Mouse (Mus musculus): ENCODE results near the gene Gnaq.

DNA sequence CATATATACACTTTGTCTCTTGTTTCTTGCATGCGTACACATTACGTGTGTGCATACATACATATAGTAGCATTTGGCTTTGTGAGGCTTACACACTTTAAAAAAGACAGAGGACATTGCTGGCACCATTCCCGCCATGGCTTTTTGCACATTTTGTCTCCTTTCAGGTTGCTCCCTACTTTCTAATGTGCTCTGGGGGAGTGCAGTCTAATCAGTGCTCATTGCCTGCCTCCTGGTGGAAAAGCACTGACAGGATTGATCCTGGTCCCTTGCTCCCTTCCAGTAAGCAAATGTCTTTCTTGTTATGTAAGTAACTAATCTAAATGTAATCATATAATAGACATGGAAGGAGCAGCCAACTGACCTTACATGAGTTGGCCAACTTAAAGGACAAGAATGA lies 65.5 kb downstream of the Gnaq start:
- TF ChIP-seq EP300 (IDR thresholded peaks at IDR 0.05; ENCODE audit: low read depth) (no peak), CTCF (IDR thresholded peaks at IDR 0.05; ENCODE audit: low read depth) (peak; percentile 54)
